Mouse (Mus musculus) urinary bladder, adult 18-20 months (tissue): ENCODE data around the gene Dars2.

Experiments used
- DNase-seq, 2 experiments: peaks; one replicate each; pipeline ENCODE4 v3.0.0; 2022; ENCODE audit warnings: low spot score in 2 of 2, mixed read lengths in 2 of 2

Gene Dars2

GRCm38 (mm10) chr1:161070352-161071271, at the start of gene Dars2, which contains the start of gene Cenpl:
Dars2 (minus strand) TSS chr1:161070658.
Cenpl (plus strand) TSS chr1:161070713.
- peak; percentile 92 to 97 for DNase-seq

- DNase-seq, result no peak
Measured at GRCm38 (mm10) chr1:161114591-161114990, 44.1 kb upstream of the Dars2 start.

- no peak for DNase-seq
Measured at GRCm38 (mm10) chr1:161109216-161109615, 38.8 kb upstream of the Dars2 start.

GRCm38 (mm10) chr1:161103842-161104241, 33.4 kb upstream of the Dars2 start:
- no peak for DNase-seq

- no peak for DNase-seq
Measured at GRCm38 (mm10) chr1:161099721-161100405, 29.4 kb upstream of the Dars2 start.

- no peak for DNase-seq
Measured at GRCm38 (mm10) chr1:161077243-161077642, 6.8 kb upstream of the Dars2 start.

- no peak for DNase-seq
Measured at GRCm38 (mm10) chr1:161076238-161076637, 5.8 kb upstream of the Dars2 start.

DNA sequence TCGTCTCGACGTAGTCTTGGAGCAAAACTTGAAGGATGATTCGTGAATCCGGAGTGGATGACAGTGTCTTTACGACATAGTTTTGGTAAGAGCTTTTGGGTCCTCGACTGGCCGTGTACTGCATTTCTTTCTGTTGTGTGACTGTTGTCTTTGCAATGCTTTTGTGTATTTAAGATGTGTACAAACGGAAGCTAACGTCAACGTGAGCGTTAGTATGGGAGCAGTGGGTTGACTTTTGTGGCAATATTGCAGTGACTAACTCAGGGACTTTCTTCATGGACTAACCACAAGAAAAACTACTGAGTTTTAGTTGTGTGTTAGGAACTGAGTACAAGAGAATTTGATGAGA, 788 bp upstream of the Dars2 start:
- DNase-seq, result no peak

- DNase-seq, result no peak
Measured at GRCm38 (mm10) chr1:161063351-161063750, 7.1 kb downstream of the Dars2 start.

DNA sequence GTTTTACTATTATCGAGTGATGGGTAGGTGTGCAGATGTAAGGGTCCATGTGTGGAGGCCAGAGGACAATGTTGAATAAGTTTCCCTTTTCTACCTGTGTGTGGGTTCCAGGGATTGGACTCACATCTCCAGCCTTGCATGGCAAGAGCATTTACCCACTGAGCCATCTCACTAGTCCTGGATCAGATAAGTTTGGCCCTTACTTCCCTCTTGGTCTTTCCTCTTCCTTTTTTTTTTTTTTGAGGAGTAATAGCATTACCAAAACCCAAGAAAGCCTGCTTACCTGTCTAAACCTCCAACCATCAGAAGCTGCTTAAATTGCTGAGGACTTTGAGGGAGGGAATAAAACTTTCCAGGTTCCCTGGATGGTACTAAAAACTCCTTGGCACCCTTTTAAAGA, 13.3 kb downstream of the Dars2 start:
- DNase-seq, result no peak

DNA sequence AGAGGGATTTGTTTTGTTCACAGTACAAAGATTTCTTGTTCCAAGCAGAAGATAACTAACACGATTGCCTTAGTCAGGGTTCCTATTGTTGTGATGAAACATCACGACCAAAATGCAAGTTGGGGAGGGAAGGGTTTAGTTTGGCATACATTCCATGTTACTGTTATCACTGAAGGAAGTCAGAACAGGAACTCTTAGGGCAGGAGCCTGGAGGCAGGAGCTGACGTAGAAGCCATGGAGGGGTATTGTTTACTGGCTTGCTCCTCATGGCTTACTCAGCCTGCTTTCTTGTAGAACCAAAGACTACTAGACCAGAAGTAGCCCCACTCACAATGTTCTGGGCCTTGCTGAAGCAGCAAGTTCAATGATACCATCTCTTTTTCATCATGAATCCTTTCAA, 23.5 kb downstream of the Dars2 start:
- no peak for DNase-seq

- DNase-seq, result no peak
Measured at GRCm38 (mm10) chr1:161041261-161042020, 29.0 kb downstream of the Dars2 start.

DNA sequence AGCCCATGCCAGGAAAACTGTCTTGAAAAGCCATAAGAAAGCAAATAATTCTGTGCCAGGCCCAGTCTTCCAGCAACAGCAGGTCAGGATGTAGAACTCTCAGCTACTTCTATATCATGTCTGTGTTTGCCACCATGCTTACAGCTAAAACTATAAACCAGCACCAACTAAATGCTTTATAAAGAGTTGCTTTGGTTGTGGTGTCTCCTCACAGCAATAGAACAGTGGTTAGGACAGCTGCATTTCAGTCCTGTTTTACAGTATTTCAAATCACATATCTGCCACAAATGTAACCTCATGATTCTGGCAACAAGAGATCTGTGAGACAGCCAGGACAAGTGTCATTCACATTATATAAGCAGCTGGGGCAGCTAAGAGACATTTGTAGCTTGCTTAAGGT, 29.6 kb downstream of the Dars2 start:
- no peak for DNase-seq

GRCm38 (mm10) chr1:161040426-161040770, 30.1 kb downstream of the Dars2 start:
- no peak for DNase-seq

- no peak for DNase-seq
Measured at GRCm38 (mm10) chr1:161039741-161040425, 30.6 kb downstream of the Dars2 start.

GRCm38 (mm10) chr1:161038968-161039721, 31.3 kb downstream of the Dars2 start:
- no peak for DNase-seq

DNA sequence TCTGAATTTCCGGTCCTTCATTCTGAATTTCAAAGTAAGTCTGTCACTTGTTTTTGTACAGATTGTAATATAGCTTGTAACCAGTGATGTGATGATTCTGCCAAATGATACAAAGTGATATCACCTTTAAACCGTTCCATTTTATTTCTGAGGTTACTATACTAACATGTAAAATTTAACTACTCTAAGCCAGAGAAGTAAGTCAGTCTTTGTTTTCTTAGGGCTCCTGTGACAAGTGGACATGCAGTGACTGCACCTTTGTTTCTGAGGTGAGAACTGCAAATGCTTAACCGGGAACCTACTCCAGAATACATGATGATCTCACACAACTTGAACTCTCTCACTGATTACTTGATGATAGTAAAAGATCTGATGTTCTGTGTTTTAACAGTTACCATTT, 32.5 kb downstream of the Dars2 start:
- no peak for DNase-seq

DNA sequence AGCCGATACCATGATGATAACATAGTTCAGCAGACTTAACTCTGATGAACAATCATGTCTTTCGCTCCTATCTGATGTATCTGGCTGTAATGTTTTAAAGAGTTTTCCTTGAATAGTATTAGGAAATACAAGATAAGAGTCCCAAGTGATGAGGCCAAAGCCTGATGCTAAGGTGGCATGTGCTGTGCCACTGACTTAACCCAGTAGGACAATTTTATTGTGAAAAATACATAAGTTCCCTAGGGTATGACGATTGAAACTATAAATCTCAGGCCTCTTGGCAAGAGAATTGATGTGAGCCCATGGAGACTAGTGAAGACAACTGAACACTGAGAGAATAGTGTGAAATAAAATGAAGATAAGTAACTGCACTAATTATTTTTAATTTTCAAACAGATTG, 32.9 kb downstream of the Dars2 start:
- no peak for DNase-seq

GRCm38 (mm10) chr1:161037026-161037425, 33.4 kb downstream of the Dars2 start:
- DNase-seq, result no peak

DNA sequence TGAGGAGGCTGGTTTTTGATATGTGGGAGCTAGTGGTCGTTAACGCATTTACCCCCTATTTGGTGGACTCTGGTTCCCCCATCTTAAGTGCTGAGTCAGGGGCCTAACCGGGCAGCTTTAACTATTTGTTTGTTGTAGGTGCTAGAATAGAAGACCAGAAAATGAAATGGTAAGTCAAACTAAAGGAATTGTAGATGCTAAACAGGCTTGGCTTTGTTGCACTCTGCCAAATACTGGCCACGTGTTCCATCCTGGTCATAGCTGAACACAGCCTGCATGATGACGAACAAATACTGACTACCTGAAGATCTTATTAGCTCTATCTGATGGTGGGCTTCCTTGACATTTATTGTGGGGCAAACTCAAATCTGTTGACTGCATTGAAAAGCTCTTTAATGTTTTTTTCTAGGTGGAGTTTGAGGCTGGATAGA, 34.0 kb downstream of the Dars2 start:
- DNase-seq, result no peak

DNA sequence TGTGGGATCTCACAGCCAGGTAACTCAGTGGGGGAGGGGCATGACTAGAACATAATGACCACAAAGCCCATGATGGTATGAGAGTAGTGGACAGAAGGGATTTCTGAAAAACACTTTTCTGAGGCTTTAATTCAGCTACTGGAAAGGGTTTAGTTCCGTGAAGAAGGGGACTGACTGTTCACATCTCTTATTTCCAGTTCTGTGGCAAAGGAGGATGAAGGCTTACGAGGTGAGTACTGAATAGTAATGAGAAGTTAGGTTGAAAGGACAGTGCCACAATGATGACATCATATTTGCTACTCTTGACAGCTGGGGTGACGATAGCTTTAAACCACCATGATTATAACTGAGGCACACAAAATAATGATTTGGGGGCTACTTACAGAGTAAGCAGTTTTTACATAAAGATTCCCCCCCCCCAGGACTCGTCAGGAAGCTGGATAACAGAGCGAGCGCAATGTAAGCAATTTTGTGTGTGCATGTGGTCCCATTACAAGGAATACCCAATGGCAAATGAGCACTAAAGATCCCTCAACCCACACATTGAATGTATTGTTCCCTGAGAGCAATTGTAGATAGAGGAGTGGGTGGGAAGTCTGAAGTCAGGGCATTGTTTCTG, 34.6 kb downstream of the Dars2 start:
- DNase-seq, result no peak
